Mouse (Mus musculus) adrenal gland, adult 18-20 months (tissue): Measurements from ENCODE around the gene Phf21a. TPM values are rescaled to one million over a fixed set of nuclear protein-coding genes. Genes with fewer than 3 reads are reported as not detected.
A peak's percentile ranks its signal among the peaks of the same experiment; 100 is the strongest.

Experiments used
- DNase-seq, 2 experiments: peaks; one replicate each; pipeline ENCODE4 v3.0.0; 2021 to 2022; ENCODE audit warnings: low spot score in 2 of 2
- total RNA-seq, 2 experiments: library from RNA; stranded (reverse); gene quantifications; 1 replicate in 1 of 2; 2 replicates in 1 of 2; pipeline ENCODE4 v1.2.3; 2021

The Phf21a gene
- total RNA-seq, 2 experiments from 2014 or later = 57.4 to 60.1 TPM

DNA sequence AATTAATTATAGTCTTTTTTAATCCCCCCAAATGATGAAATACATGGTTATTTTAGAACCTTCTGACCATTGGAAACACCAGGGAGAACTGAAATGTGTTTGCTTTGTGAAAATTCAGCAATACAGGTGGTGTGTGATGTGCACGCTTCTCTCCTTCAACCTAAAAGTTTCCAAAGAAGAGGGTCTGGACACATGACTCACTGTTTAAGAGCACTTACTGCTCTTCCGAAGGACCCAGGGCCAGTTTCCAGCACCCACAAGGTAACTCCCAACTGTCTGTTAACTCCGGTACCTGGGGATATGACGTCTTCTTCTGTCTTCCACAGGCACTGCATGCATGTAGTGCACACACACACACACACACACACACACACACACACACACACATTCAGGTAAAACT lies 82.1 kb downstream of the Phf21a start:
- DNase-seq = no peak

DNA sequence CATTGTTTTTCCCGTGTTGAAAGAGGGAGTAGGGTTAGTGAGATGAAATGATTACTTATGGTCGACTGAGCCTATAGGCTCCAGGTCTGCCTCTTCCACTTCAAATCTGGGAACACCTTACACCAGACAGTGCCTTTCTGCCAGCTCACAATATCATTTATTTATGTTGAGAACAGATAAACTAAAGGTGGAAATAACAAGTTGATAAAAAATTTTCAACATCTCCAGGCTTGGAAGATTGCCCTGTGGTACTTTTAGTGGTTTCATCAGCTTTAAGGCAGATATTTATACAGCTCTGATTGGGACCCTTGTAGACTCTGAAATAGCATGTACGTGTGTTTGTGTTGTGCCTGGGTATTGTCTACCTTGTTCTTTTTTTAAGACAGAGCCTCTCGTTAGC lies 83.4 kb downstream of the Phf21a start:
- DNase-seq = no peak

DNA sequence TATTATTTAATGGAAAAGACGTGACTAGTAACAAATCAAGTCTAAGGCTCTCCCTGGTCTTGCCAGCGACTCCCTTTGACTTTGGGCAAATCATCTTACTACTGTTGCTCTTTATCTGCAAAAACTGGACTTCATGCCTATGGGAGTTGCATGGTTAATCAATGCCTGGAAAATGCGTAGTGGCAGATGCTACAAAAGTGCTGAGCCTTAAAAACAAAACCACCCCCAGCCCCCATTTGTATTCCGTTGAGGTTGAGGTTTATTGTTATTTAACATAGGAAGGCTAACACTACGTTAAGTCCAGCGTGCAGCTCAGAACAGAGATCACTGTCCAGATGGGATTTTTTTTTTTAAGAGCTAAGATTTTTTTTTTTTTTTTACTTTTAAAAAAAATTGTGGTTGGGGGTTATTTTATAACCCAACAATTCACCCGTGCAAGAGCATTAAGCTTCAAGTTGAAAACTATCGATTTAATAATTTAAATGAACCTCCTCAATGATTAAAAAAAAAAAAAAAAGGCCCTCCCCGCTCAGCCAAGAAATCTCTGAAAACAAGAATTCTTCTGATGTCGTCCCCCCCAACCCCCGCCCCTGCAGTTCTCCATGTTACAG lies 89.3 kb downstream of the Phf21a start:
- no peak for DNase-seq

DNA sequence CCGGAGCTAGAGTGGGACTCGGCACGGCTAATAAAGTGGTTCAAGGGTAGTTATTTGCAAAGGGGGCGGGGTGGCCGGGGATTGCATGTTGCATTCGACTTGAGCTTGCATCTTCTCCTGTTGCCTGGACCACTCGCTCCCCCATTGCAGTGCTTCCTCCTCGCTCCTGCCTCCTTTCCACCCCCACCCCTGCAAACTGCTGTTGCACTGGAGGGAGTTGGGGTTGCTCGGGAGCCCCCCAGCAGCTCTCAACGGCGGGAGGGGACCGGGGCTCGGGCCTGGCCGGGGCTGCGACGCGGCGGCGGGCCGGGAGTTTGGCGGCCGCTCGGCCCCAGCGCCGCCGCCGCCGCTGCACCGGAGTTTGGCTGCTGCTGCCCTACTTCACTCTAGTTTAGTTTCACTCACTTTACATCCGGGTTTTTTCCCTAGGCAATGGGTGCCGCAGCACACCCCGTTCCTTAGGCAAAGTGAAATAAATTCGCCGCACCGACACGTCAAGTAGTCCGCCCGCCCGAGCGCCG lies 90.1 kb downstream of the Phf21a start:
- DNase-seq = peak; percentile 63 to 68

DNA sequence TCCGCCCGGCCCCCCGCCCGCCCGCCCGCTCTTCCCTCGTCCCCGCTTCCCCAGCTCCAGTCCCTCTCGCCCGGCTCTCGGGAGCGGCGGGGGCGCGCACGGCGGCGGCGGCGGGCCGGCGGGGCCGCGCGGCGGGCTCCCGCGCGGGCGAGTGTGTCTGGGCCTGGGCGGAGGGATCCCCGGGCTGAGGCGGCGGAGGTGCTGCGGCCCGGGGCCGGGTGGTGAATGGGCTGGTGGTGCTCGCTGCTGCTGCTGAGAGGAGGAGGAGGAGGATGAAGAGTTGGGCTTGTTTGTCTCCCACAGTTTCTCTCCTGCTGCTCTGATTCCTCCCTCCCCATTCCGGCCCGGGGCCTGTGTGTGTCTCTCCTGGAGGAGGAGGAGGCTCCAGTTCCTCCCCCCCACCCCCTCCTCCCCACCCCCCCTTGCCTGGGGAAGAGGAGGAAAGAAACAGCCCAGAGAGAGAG lies 90.7 kb downstream of the Phf21a start:
- DNase-seq = peak; percentile 92

DNA sequence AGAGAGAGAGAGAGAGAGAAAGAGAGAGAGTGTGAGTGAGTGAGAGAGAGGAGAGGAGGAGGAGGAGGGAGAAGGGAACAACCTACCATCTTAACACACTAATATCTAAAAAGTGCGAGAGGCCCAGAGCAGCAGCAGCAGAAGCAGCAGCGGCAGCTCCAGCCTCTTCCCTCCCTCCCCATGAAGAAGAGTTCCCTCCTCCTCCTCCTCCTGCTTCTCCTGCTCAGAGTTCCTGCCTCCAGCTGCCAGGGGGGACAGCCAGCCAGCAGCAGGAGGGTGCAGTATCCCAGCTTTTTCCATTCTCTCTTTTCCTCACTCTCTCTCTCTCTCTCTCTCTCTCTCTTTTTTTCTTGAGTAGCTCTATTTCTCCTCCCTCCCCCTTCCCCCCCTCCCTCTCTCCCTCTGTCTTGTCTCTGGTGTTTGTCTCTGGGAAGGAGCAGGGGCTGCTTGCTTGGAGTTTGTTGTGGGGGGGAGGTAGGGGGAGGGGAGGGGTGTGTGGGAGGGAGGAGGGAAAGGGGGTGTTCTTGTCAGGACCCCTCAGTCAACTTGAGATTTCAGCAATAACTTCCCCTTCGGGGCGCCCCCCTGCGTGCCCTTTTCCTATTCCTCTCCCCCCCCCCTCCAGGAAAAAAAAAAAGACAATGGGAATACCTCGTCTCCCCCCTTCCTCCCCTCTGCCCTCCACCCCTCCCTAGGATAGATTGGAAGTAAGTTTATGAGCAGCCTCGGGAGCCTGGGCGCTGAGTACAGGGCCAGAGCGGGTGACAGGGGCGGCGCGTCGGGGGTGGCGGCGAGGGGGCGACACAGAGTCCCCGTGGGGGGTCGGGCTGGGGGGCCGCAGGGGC lies 91.4 kb downstream of the Phf21a start:
- DNase-seq = peak; percentile 47 to 63

DNA sequence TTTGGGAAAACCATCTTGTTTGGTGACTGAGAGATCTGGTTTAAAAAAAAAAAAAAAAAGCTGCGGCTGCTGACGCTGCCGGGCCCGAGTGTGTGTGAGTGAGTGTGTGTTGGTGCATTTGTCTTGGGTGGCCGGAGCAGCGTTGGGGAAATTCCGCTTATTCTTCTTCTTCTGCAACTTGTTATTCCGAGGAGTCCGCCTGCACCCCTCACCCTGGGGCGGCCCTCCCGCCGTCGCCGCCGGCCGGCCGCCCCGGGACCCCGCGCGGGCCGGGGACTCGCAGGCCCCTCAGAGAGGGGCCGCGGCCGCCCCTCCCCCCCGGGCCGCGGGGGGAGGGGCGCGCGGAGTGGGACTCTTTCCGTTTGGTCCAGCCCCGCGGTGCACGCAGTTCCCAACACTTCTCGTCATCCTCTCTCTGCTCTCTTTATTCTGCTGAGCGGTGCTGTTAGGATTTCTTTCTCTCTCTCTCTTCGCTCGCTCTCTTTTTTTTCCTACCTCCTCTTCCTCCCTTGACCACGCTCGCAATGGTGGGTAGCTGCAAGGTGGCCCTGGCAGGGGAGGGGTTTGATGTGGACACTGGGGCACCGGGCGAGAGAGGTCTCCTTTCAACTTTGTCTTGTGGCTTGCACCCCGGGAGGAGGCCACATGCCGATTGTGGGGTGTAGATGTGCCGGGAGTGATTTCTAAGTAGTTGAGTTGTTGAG lies 92.3 kb downstream of the Phf21a start:
- peak; percentile 49 to 57 for DNase-seq

DNA sequence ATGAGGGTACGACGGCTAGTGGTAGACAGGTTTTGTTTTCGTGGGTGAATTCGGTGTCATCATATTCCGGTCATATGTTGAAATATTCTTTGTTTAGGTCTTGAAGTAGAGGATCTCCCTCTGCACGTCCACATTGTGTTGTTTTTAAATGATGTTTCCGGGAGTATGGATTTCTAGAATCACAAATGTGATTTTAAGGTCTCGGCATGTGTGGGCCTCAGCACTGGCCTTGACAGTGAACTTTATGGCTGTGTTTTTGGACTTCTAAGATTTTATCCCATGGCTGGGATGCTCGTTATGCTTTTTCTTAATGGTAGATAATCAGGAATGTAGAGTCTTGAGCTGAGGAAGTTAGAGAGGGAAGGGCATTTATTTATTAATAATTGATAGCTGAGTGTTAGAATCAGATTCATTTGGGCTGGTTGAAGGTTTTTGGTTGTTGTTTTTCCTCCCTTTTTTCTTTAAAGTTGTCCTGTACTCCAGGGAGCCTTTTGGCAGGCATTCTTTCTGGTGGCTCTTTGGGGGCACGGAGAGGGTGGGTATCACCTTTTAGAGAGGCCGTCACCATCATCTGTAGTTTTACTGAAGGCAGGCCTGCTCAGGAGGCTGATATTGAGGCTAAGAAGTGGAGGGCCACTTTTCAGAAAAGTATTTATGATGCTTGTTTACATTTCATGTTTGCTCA lies 93.0 kb downstream of the Phf21a start:
- no peak for DNase-seq

DNA sequence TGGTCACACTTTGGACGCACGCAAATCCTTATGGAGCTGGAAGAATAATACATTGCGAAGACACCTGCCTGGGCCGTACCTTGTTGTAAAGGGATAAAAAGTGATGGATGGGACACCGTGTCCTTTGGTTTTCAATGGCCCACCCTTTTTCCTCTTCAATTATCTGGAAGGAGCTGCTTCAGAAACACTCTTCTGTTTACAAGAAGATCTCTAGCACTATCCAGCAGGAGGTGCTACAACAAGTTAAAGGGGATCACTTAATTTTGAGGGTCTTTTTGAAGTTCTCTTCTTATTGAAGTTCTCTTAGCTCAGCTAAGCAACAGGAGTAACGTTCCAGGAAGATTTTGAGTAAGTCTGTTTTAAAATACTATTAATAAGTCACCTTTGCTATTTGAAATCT lies 94.1 kb downstream of the Phf21a start:
- no peak for DNase-seq

DNA sequence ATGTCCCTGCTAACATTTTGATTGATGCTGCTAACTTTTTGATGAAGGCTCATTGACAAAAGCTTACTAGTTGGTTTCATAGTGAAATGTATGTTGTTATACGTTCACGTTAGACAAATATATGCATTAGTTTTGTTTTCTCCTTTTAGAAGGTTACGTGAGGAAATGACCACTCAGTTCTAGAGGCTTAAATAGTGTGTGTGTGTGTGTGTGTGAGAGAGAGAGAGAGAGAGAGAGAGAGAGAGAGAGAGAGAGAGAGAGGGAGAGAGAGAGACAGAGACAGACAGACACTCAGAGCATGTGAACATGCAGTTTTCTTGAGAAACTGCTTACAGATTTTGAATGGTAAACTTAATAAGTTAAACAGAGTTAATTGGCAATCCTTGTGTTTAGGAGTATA lies 95.8 kb downstream of the Phf21a start:
- no peak for DNase-seq

DNA sequence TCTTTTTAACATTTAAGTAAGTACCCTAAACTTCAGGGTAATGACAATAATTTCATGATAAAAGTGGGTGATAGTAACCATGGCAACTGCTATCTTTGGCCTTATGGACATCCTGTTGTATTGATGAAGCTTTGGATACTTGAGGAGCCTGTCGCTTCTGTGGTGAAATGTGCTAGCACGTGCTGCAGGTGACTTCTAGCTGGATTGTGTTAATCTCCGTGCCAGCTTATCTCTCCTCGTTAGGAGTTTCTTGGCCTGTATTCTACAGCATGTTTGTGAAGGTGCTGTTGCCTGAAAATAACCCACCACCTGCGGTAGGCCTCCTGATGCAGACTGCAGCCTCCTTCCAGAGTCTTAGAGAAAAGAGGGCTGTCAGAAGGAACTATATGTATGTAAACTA lies 98.0 kb downstream of the Phf21a start:
- DNase-seq = no peak

DNA sequence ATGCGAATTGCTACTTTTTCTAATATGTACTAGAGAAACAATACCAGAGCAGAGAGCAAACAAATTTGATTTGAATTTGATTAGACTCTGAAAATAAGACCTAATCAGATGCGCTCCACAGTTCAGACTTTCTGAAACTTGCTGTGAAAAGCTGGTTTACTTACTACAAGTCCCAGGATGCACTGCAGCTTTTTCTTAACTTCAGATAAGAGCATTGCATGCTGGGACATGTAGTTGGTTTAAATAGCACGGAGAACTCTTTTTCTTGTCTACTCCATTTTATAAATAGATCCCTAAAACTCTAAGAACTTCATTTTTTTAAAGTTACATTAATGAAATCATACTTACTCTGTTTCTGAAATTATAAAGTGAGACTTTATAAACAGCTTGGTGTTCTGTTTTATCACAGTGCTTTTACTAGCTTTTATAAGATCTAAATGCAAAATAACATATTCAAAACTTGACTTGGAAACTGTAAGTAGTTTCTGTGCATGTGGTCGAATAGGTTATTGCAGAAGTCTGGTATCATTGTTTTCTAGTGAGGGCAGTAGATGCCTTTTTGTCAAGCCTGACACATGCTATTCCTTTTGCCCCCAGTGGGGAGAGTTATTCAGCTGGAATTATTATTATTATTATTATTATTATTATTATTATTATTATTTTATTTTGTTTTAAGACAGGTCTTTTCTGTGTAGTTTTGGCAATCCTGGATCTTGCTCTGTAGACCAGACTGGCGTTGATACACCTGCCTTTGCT lies 99.1 kb downstream of the Phf21a start:
- DNase-seq = no peak

DNA sequence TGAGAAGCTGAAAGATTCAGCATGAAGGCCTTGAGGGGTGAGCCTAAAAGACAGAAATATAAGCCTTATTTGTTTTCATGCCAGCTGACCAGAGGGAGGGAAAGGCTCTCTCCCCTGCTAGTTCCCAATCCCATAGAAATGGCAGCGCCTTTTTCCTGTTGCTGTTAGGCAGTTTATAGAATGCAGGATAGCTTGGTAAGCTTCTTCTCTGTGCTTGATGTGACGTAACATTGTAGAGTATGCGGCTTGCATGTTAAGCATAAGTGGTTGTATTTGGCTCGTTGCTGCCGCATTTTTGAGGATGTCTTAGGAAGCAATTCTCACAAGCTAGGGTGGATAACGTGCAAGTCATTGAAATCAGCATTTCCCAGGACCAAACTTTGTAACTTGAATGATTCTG lies 105.2 kb downstream of the Phf21a start:
- no peak for DNase-seq

DNA sequence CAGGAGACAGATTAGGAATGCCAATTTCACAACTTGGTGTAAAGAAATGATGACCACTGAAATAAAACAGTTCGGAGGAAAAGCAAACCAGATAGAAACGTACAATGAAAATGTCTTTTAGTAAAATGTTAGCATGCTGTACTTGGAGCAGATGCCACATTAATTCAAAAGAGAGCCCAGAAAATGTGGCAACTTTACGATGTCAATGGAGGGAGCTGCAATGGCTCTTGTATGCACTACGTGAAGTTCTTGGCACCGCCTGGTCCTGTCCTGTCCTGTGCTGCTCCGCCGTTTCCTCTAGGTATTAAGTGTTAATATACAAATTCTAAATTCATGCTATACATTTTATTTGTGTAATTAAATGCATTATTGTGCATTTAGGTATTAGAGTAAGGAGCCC lies 105.8 kb downstream of the Phf21a start:
- DNase-seq = no peak

DNA sequence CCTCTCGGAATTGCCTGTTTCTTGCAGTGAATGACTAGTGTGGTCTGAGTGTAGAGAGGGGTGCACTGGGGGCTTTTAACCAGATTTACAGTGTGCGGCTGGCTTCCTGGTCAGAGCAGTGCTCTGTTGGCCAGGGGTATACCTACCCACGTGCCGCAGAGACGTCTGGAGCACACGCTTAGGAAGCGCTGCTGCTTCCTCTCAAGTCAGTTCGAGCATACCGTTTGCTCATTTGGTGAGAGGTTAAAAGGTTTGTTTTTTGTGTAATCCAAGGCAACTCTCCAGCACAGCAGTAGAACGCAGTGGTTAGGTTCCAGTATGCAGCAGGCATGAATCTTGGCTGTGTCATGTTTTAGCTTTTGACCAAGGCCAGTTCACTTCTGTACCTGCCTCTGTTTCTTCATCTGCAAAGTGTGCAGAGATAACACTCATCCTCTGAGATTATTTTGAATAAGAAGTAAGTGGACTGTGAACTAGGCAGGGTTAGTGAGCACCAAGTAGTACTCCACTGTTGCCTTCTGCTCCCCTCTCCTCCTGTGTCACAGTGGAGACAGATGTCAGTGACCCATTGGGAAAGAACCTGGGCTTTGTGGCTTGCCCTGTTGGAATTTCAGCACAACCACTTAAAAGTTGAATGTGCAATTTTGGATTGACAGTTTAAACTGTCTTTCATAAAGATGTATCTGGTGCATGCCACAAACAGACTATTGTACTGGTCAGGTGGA lies 106.8 kb downstream of the Phf21a start:
- no peak for DNase-seq

DNA sequence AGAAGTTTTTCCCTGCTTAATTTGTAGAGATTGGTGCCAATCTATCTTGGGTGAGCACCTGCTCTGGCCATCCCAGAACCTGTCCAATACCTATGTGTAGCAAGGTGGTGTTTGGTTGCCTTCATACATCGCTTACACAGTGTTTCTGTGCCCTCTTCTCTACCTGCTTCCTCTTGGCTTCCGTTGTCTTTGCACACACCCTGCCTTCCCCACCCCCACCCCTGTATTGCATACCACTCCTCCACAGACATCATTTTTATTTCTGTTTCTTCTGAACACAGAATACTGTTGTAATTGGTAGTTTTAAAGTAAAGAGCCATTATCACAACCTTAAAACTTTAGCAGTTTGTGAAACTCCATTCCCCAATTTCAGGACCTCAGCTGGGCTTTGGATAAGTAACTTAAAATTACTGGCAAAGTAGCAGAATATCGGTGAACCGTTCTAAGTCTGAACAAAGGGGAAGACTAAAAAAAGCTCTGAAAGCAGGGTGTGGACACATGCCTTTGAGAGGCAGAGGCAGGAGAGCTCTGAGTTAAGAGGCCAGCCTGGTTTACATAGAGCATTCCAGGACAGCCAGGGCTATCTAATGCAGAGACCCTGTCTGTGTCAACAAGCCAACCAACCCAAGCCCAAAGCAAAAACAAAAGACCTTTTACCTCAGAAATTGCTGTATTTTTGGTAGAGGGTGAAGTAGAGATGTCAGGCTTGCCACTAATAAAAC lies 109.6 kb downstream of the Phf21a start:
- no peak for DNase-seq

DNA sequence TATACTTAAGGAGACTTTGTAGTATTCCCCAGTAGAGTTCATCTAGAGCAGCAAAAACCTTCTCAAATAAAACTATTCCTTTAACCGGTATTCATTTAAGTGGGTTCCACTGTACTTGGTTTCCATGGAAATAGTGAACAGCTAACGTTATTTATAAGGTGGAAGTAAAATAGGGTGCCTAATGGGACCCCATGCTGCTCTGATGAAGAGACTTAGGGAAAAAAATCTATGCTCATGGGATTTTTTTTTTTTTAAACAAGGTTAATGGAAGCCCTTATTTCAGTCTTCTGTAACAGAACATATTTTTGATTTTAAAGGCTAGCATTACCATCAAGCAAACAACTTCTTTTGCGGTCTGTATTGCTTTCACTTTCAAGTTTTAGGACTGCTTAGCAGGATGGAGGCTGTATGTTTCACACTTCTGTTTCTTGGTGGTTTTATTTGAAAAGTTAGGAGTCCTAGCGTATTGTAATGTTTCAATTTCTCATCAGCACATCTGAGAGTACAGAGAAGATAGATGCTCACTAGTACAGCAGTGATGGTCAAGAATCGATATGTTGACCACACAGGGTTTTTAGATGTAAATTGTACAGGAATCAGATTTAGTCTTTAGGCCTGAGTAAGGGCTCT lies 112.2 kb downstream of the Phf21a start:
- DNase-seq = no peak

DNA sequence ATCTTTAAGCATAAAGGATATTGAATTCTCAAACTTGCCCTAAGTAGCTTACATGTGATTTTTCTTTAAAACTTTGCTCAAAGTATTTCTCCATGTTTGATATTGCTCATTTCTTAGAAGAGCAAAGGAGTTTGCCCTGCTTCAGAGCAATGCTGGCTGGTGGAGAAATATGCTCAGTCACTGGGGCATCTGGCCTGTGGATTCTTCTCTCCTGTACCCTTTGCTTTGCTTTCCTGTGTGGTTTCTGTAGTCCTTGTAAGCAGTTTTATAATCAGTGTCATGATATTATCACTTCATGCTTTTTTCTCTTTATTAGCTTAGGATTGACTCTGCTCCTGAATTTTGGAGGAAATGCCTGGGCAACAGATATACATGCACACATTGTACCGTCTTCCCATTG lies 117.5 kb downstream of the Phf21a start:
- no peak for DNase-seq

DNA sequence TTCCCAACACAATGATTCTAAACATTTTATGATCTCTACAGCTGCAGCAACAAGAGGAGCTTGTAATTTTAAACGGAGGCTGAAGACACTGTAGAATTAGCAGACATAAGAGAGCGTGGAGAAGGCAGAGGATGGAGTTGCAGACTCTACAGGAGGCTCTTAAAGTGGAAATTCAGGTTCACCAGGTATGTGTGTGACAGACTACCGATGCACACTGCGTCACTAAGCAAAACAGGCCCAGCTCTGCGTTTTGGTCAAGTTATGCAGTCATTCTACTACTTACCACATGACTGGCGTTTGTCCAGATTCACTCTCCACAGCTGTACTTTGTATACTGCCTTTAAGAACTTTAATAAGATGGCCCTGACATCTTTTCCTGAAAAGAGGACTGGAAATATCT lies 128.5 kb downstream of the Phf21a start:
- DNase-seq = no peak
